In the genomic region with DNA sequence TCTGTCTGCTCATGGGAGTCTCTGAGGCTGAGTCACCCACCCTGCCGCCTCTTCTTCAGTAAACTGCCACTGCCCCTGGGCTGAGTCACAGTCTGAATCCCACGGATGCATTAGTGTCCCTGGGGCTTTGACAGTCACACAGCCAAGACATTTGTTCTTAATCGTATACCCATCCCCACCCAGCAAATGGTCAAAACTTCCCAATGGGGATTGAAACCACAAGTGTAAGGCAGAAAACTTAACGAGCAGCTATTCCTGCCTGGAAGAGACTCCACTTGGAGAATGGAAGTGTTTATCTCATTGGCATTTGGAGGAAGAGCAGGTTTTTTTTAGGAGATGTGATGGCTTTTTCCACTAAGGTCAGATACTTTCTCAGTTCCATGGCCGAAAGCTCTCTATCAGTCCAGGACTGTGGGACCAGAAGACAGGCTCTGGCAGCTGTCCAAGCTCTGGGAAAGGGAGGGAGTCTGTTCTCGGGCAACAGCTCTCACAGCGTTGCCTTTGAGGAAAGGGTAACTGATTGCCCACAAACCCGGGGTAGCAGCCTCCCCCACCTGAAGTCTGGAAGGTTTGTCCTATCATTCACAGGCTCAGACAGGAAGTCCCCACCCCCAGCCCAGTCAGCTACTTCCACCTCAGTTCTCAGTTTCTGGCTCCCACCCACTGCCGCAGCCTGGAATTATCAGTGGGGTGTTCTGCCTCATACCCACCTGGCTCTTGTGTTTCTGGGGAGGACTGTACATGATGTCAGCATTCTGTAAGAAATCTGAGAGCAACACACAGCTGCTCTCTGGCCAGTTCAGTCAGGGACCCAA, we compare ENCODE assay signal across 8 mouse cellular contexts.
DNase-seq lines count a peak whose midpoint lies in the region; ATAC-seq lines count a peak whose summit lies in the region.

No protein-coding gene starts in this region.

- WGBS in lung, embryonic 16.5 days = 29% methylated on average over 9 of the region's 9 CpGs
- 61% methylated on average over 9 of the region's 9 CpGs for WGBS in midbrain, embryonic 16.5 days

- intact Hi-C loops in heart, postnatal 36 days (cut with DNase I) = no loop called here

- no peak overlapping the region for H3K4me3 ChIP-seq in lung, embryonic 16.5 days (ENCODE audit: low read length)
- H3K4me3 ChIP-seq in midbrain, embryonic 16.5 days (ENCODE audit: low read depth, low read length) = no peak overlapping the region

- H3K9me3 ChIP-seq in lung, embryonic 16.5 days (ENCODE audit: control insufficient read depth, low read length) = no peaks in the 10 kb centered on the region
- no peaks in the 10 kb centered on the region; the same call in 1 of the 2 replicates for H3K9me3 ChIP-seq in midbrain, embryonic 16.5 days (replicated peaks; ENCODE audit: control insufficient read depth, low read length, poor library complexity, severe bottlenecking)

- DNase-seq in cerebellum, postnatal 10 days = peak; percentile 74 to 80
- no peak for DNase-seq in cerebellum, adult 11-12 months
- DNase-seq in urinary bladder, postnatal 14 days (ENCODE audit: low spot score) = peak; percentile 50
- no peak for DNase-seq in urinary bladder, adult 2 months (ENCODE audit: low spot score)
- DNase-seq in heart, postnatal 36 days = peak; percentile 68 to 71
- peak; percentile 81 for DNase-seq in thymus, postnatal 25 days

- H3K4me1 ChIP-seq in lung, embryonic 16.5 days (replicated peaks; ENCODE audit: control insufficient read depth, insufficient read depth, low read length) = peaks cover 19% of the 10 kb centered on the region
- H3K4me1 ChIP-seq in midbrain, embryonic 16.5 days (ENCODE audit: control insufficient read depth, insufficient read depth, low read length) = no peaks in the 10 kb centered on the region

- peak; percentile 70 for ATAC-seq in lung, embryonic 16.5 days (ENCODE audit: low read depth)
- ATAC-seq in midbrain, embryonic 16.5 days = no peak

- no peak overlapping the region for H3K9ac ChIP-seq in lung, embryonic 16.5 days (ENCODE audit: low read length)
- H3K9ac ChIP-seq in midbrain, embryonic 16.5 days (ENCODE audit: low read depth, low read length) = no peak overlapping the region

- H3K4me2 ChIP-seq in lung, embryonic 16.5 days (ENCODE audit: low read depth, low read length) = no peak overlapping the region
- no peak overlapping the region for H3K4me2 ChIP-seq in midbrain, embryonic 16.5 days (ENCODE audit: low read length)

- H3K27ac ChIP-seq in lung, embryonic 16.5 days (ENCODE audit: low read length) = no peak overlapping the region
- no peak overlapping the region for H3K27ac ChIP-seq in midbrain, embryonic 16.5 days (ENCODE audit: low read length)

- no peaks in the 10 kb centered on the region for H3K36me3 ChIP-seq in lung, embryonic 16.5 days (ENCODE audit: control insufficient read depth, insufficient read depth, low read length)
- H3K36me3 ChIP-seq in midbrain, embryonic 16.5 days (ENCODE audit: control insufficient read depth, insufficient read depth, low read length) = no peaks in the 10 kb centered on the region

- no peaks in the 10 kb centered on the region for H3K27me3 ChIP-seq in lung, embryonic 16.5 days (ENCODE audit: control insufficient read depth, insufficient read depth, low read depth, low read length)
- no peaks in the 10 kb centered on the region for H3K27me3 ChIP-seq in midbrain, embryonic 16.5 days (ENCODE audit: control insufficient read depth, insufficient read depth, low read depth, low read length)

Comparison
In these comparisons a context has a peak if more than half of its experiments do, and no peak if none do; other contexts are left out.
1. DNase-seq: peak in cerebellum, postnatal 10 days (2 of 2), urinary bladder, postnatal 14 days (single experiment), heart, postnatal 36 days (2 of 2) and thymus, postnatal 25 days (single experiment); none in cerebellum, adult 11-12 months (single experiment) and urinary bladder, adult 2 months (single experiment).